Comparison of ENCODE assay signal across 17 mouse cellular contexts in the genomic region with DNA sequence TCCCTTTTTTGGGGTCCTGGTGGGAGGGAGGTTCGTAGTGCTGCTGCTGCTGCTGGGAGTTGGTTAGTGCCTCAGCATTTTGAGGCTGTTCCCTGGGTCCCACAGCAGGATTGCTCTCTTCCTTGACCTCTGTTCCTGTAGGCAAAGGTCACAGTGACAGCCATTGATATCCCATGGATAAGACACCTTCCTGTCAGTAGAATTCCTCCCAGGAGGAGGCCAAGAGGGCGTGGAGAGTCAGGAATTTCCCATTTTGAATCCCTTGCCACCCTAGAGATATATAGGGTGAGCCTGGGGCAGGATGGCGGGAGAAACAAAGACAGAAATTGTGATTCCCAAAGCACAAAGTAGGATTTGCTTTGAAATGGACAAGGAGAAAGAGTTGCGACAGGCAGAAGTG.
"Had no signal": no experiment of that assay in that cellular context is flagged by ENCODE, and none has a peak within 500 bp of the region (broad histone marks: within the 10 kb centered on the region; RNA-seq: fewer than 3 reads in every experiment).

No protein-coding gene starts in this region.

- H3K4me3 ChIP-seq: lung, embryonic 15.5 days; megakaryocyte, embryonic 14.5 days; midbrain, embryonic 13.5 days; midbrain, embryonic 15.5 days; neural tube, embryonic 12.5 days; stomach, embryonic 15.5 days had no signal

- H3K4me1 ChIP-seq: megakaryocyte, embryonic 14.5 days; neural tube, embryonic 12.5 days; stomach, embryonic 15.5 days had no signal

- DNase-seq: lung, adult 2 months; lung, postnatal 14 days; lung, postnatal 36 days; right cerebral cortex, postnatal 14 days; thymus, adult 2 months; thymus, postnatal 25 days; thymus, postnatal 4 days had no signal

- H3K9ac ChIP-seq: lung, embryonic 15.5 days; midbrain, embryonic 13.5 days; midbrain, embryonic 15.5 days; neural tube, embryonic 12.5 days; stomach, embryonic 15.5 days had no signal

- H3K27ac ChIP-seq: lung, embryonic 15.5 days; macrophage; midbrain, embryonic 13.5 days; midbrain, embryonic 15.5 days; neural tube, embryonic 12.5 days; stomach, embryonic 15.5 days; stomach, postnatal 0 days had no signal

- H3K27me3 ChIP-seq: lung, embryonic 15.5 days; megakaryocyte, embryonic 14.5 days; midbrain, embryonic 13.5 days; midbrain, embryonic 15.5 days; neural tube, embryonic 12.5 days; stomach, embryonic 15.5 days had no signal

- H3K9me3 ChIP-seq: lung, embryonic 15.5 days; midbrain, embryonic 13.5 days; midbrain, embryonic 15.5 days; neural tube, embryonic 12.5 days; stomach, embryonic 15.5 days had no signal

- H3K4me2 ChIP-seq: lung, embryonic 15.5 days; midbrain, embryonic 11.5 days; midbrain, embryonic 13.5 days; midbrain, embryonic 15.5 days; neural tube, embryonic 12.5 days; stomach, embryonic 15.5 days had no signal

- ATAC-seq: lung, postnatal 0 days; midbrain, embryonic 13.5 days; midbrain, embryonic 15.5 days had no signal
